Mouse (Mus musculus): ENCODE measurements around the gene Itpr2. TPM values are rescaled to one million over a fixed set of nuclear protein-coding genes. Genes with fewer than 3 reads are reported as not detected.

The Itpr2 gene
- polyA plus RNA-seq, 1 experiment from 2014 or later, result 5.9 TPM

GRCm38 (mm10) chr6:146324541-146325204 is 177.3 kb downstream of the Itpr2 start:
- Histone ChIP-seq H3K27me3 (ENCODE audit: control insufficient read depth, insufficient read depth, low read length) (no peaks in the 10 kb centered on the region), H3K36me3 (ENCODE audit: control insufficient read depth, insufficient read depth, low read length) (no peaks in the 10 kb centered on the region), H3K4me1 (replicated peaks; ENCODE audit: control insufficient read depth, insufficient read depth, low read length) (no peaks in the 10 kb centered on the region), H3K27ac (ENCODE audit: low read depth, low read length) (no peak overlapping the region), H3K9me3 (ENCODE audit: control insufficient read depth, low read length) (no peaks in the 10 kb centered on the region), H3K4me3 (ENCODE audit: low read depth, low read length) (no peak overlapping the region), H3K4me2 (replicated peaks; ENCODE audit: low read depth, low read length) (no peak overlapping the region), H3K9ac (ENCODE audit: low read depth, low read length) (no peak overlapping the region)
- DNase-seq (ENCODE audit: low spot score), result no peak
- WGBS, result 74% methylated on average over 19 of the region's 19 CpGs
- no peak for ATAC-seq (ENCODE audit: low FRiP score)

- Histone ChIP-seq H3K9ac (ENCODE audit: low read depth, low read length) (no peak overlapping the region), H3K36me3 (ENCODE audit: control insufficient read depth, insufficient read depth, low read length) (no peaks in the 10 kb centered on the region), H3K27me3 (ENCODE audit: control insufficient read depth, insufficient read depth, low read length) (no peaks in the 10 kb centered on the region), H3K9me3 (ENCODE audit: control insufficient read depth, low read length) (no peaks in the 10 kb centered on the region), H3K4me1 (replicated peaks; ENCODE audit: control insufficient read depth, insufficient read depth, low read length) (no peaks in the 10 kb centered on the region), H3K27ac (ENCODE audit: low read depth, low read length) (no peak overlapping the region), H3K4me3 (ENCODE audit: low read depth, low read length) (no peak overlapping the region), H3K4me2 (replicated peaks; ENCODE audit: low read depth, low read length) (no peak overlapping the region)
- ATAC-seq (ENCODE audit: low FRiP score), result no peak
- no peak for DNase-seq (ENCODE audit: low spot score)
- 82% methylated on average over 7 of the region's 7 CpGs for WGBS
These were observed 179.5 kb downstream of the Itpr2 start for GRCm38 (mm10) chr6:146322555-146322954.

- Histone ChIP-seq H3K27ac (ENCODE audit: low read depth, low read length) (no peak overlapping the region), H3K4me3 (ENCODE audit: low read depth, low read length) (no peak overlapping the region), H3K36me3 (ENCODE audit: control insufficient read depth, insufficient read depth, low read length) (no peaks in the 10 kb centered on the region), H3K27me3 (ENCODE audit: control insufficient read depth, insufficient read depth, low read length) (no peaks in the 10 kb centered on the region), H3K9ac (ENCODE audit: low read depth, low read length) (no peak overlapping the region), H3K9me3 (ENCODE audit: control insufficient read depth, low read length) (no peaks in the 10 kb centered on the region), H3K4me1 (replicated peaks; ENCODE audit: control insufficient read depth, insufficient read depth, low read length) (no peaks in the 10 kb centered on the region), H3K4me2 (replicated peaks; ENCODE audit: low read depth, low read length) (no peak overlapping the region)
- ATAC-seq (ENCODE audit: low FRiP score), result no peak
- WGBS, result 66% methylated on average over 4 of the region's 4 CpGs
- DNase-seq (ENCODE audit: low spot score), result no peak
These were observed 180.1 kb downstream of the Itpr2 start for GRCm38 (mm10) chr6:146321951-146322350.

GRCm38 (mm10) chr6:146316415-146316814 is 185.6 kb downstream of the Itpr2 start:
- no peak overlapping the region for H3K9ac ChIP-seq (ENCODE audit: low read depth, low read length)
- H3K4me1 ChIP-seq (replicated peaks; ENCODE audit: control insufficient read depth, insufficient read depth, low read length), result no peaks in the 10 kb centered on the region
- H3K9me3 ChIP-seq (ENCODE audit: control insufficient read depth, low read length), result no peaks in the 10 kb centered on the region
- DNase-seq (ENCODE audit: low spot score), result no peak
- H3K4me3 ChIP-seq (ENCODE audit: low read depth, low read length), result no peak overlapping the region
- 82% methylated on average over 6 of the region's 6 CpGs for WGBS
- H3K4me2 ChIP-seq (replicated peaks; ENCODE audit: low read depth, low read length), result no peak overlapping the region
- no peaks in the 10 kb centered on the region for H3K27me3 ChIP-seq (ENCODE audit: control insufficient read depth, insufficient read depth, low read length)
- no peaks in the 10 kb centered on the region for H3K36me3 ChIP-seq (ENCODE audit: control insufficient read depth, insufficient read depth, low read length)
- no peak for ATAC-seq (ENCODE audit: low FRiP score)
- H3K27ac ChIP-seq (ENCODE audit: low read depth, low read length), result no peak overlapping the region

GRCm38 (mm10) chr6:146315153-146315552 is 186.9 kb downstream of the Itpr2 start:
- no peak for DNase-seq (ENCODE audit: low spot score)
- ATAC-seq (ENCODE audit: low FRiP score), result no peak
- no peaks in the 10 kb centered on the region for H3K9me3 ChIP-seq (ENCODE audit: control insufficient read depth, low read length)
- WGBS, result 94% methylated on average over 8 of the region's 8 CpGs
- H3K4me3 ChIP-seq (ENCODE audit: low read depth, low read length), result no peak overlapping the region
- no peak overlapping the region for H3K9ac ChIP-seq (ENCODE audit: low read depth, low read length)
- H3K36me3 ChIP-seq (ENCODE audit: control insufficient read depth, insufficient read depth, low read length), result no peaks in the 10 kb centered on the region
- no peaks in the 10 kb centered on the region for H3K27me3 ChIP-seq (ENCODE audit: control insufficient read depth, insufficient read depth, low read length)
- H3K4me2 ChIP-seq (replicated peaks; ENCODE audit: low read depth, low read length), result no peak overlapping the region
- H3K4me1 ChIP-seq (replicated peaks; ENCODE audit: control insufficient read depth, insufficient read depth, low read length), result no peaks in the 10 kb centered on the region
- no peak overlapping the region for H3K27ac ChIP-seq (ENCODE audit: low read depth, low read length)

GRCm38 (mm10) chr6:146314304-146314703 is 187.7 kb downstream of the Itpr2 start:
- ATAC-seq (ENCODE audit: low FRiP score) (no peak), DNase-seq (ENCODE audit: low spot score) (no peak)
- Histone ChIP-seq H3K9me3 (ENCODE audit: control insufficient read depth, low read length) (no peaks in the 10 kb centered on the region), H3K4me3 (ENCODE audit: low read depth, low read length) (no peak overlapping the region), H3K36me3 (ENCODE audit: control insufficient read depth, insufficient read depth, low read length) (no peaks in the 10 kb centered on the region), H3K9ac (ENCODE audit: low read depth, low read length) (no peak overlapping the region), H3K4me2 (replicated peaks; ENCODE audit: low read depth, low read length) (no peak overlapping the region), H3K27ac (ENCODE audit: low read depth, low read length) (no peak overlapping the region), H3K27me3 (ENCODE audit: control insufficient read depth, insufficient read depth, low read length) (no peaks in the 10 kb centered on the region), H3K4me1 (replicated peaks; ENCODE audit: control insufficient read depth, insufficient read depth, low read length) (no peaks in the 10 kb centered on the region)
- WGBS, result 83% methylated on average over 5 of the region's 5 CpGs

GRCm38 (mm10) chr6:146313396-146313795 is 188.6 kb downstream of the Itpr2 start:
- H3K27ac ChIP-seq (ENCODE audit: low read depth, low read length), result no peak overlapping the region
- H3K27me3 ChIP-seq (ENCODE audit: control insufficient read depth, insufficient read depth, low read length), result no peaks in the 10 kb centered on the region
- H3K4me1 ChIP-seq (replicated peaks; ENCODE audit: control insufficient read depth, insufficient read depth, low read length), result no peaks in the 10 kb centered on the region
- no peaks in the 10 kb centered on the region for H3K36me3 ChIP-seq (ENCODE audit: control insufficient read depth, insufficient read depth, low read length)
- WGBS, result 91% methylated on average over 4 of the region's 4 CpGs
- H3K9me3 ChIP-seq (ENCODE audit: control insufficient read depth, low read length), result no peaks in the 10 kb centered on the region
- H3K4me2 ChIP-seq (replicated peaks; ENCODE audit: low read depth, low read length), result no peak overlapping the region
- no peak for DNase-seq (ENCODE audit: low spot score)
- no peak overlapping the region for H3K9ac ChIP-seq (ENCODE audit: low read depth, low read length)
- no peak overlapping the region for H3K4me3 ChIP-seq (ENCODE audit: low read depth, low read length)
- no peak for ATAC-seq (ENCODE audit: low FRiP score)

GRCm38 (mm10) chr6:146310210-146310609 is 191.8 kb downstream of the Itpr2 start:
- no peak overlapping the region for H3K9ac ChIP-seq (ENCODE audit: low read depth, low read length)
- H3K27ac ChIP-seq (ENCODE audit: low read depth, low read length), result no peak overlapping the region
- ATAC-seq (ENCODE audit: low FRiP score) (no peak), DNase-seq (ENCODE audit: low spot score) (no peak)
- H3K4me1 ChIP-seq (replicated peaks; ENCODE audit: control insufficient read depth, insufficient read depth, low read length), result no peaks in the 10 kb centered on the region
- H3K9me3 ChIP-seq (ENCODE audit: control insufficient read depth, low read length), result no peaks in the 10 kb centered on the region
- no peaks in the 10 kb centered on the region for H3K27me3 ChIP-seq (ENCODE audit: control insufficient read depth, insufficient read depth, low read length)
- 73% methylated on average over 2 of the region's 2 CpGs for WGBS
- no peaks in the 10 kb centered on the region for H3K36me3 ChIP-seq (ENCODE audit: control insufficient read depth, insufficient read depth, low read length)
- no peak overlapping the region for H3K4me3 ChIP-seq (ENCODE audit: low read depth, low read length)
- H3K4me2 ChIP-seq (replicated peaks; ENCODE audit: low read depth, low read length), result no peak overlapping the region

- no peak overlapping the region for H3K27ac ChIP-seq (ENCODE audit: low read depth, low read length)
- DNase-seq (ENCODE audit: low spot score), result no peak
- H3K27me3 ChIP-seq (ENCODE audit: control insufficient read depth, insufficient read depth, low read length), result no peaks in the 10 kb centered on the region
- no peak overlapping the region for H3K9ac ChIP-seq (ENCODE audit: low read depth, low read length)
- no peak overlapping the region for H3K4me2 ChIP-seq (replicated peaks; ENCODE audit: low read depth, low read length)
- no peak for ATAC-seq (ENCODE audit: low FRiP score)
- no peaks in the 10 kb centered on the region for H3K4me1 ChIP-seq (replicated peaks; ENCODE audit: control insufficient read depth, insufficient read depth, low read length)
- WGBS, result 93% methylated on average over 1 of the region's 1 CpGs
- no peaks in the 10 kb centered on the region for H3K36me3 ChIP-seq (ENCODE audit: control insufficient read depth, insufficient read depth, low read length)
- no peaks in the 10 kb centered on the region for H3K9me3 ChIP-seq (ENCODE audit: control insufficient read depth, low read length)
- no peak overlapping the region for H3K4me3 ChIP-seq (ENCODE audit: low read depth, low read length)
These were observed 192.7 kb downstream of the Itpr2 start for GRCm38 (mm10) chr6:146309335-146309734.

All from hindbrain, embryonic 11.5 days (tissue).